Mouse (Mus musculus) CD4-positive helper T cell, adult 2 months (primary cell): Measurements from ENCODE around the gene C1rb.
"Not testable (repeated sequence)": the region's sequence is repeated elsewhere in the genome, so short reads cannot be mapped to it uniquely, and the experiment has no call there.

ENCODE experiments used
- DNase-seq: peaks from one replicate; pipeline ENCODE4 v3.0.0-alpha.2; 2012; ENCODE audit warnings: low read depth, missing footprints, low spot score

C1rb gene

GRCm38 (mm10) chr6:124570026-124570425, at the start of gene C1rb:
C1rb (plus strand) TSS chr6:124570294.
- DNase-seq, result peak; percentile 51

- not testable (repeated sequence) for DNase-seq
Observed at GRCm38 (mm10) chr6:124522082-124522481, 48.0 kb upstream of the C1rb start.

GRCm38 (mm10) chr6:124527881-124528280, 42.2 kb upstream of the C1rb start:
- DNase-seq, result no peak

GRCm38 (mm10) chr6:124531077-124531476, 39.0 kb upstream of the C1rb start:
- DNase-seq, result no peak

- not testable (repeated sequence) for DNase-seq
Observed at GRCm38 (mm10) chr6:124536125-124536829, 33.8 kb upstream of the C1rb start.

DNA sequence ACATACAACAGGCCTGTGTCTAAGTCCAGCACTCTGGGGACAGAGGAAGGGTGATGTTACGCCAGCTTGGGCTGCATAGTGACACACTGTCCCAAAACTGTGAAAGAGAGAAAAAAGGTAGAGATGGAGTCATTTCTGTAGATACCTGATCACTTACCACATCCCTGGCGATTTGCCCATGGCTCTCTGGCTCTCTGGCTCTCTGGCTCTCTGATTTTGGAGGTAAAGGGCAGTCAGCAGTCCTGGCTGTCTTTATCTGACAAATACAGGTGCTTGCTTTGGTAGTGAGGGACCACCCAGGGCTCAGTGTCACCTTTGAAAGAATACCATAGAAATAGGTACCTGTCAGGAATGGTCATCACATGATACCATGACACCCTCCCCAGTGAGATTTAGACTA, 28.9 kb upstream of the C1rb start:
- DNase-seq, result not testable (repeated sequence)

- not testable (repeated sequence) for DNase-seq
Observed at GRCm38 (mm10) chr6:124542284-124542683, 27.8 kb upstream of the C1rb start, which contains the start of gene C1s1. C1s1 (minus strand) TSS chr6:124542359.

GRCm38 (mm10) chr6:124544466-124544865, 25.6 kb upstream of the C1rb start:
- no peak for DNase-seq

DNA sequence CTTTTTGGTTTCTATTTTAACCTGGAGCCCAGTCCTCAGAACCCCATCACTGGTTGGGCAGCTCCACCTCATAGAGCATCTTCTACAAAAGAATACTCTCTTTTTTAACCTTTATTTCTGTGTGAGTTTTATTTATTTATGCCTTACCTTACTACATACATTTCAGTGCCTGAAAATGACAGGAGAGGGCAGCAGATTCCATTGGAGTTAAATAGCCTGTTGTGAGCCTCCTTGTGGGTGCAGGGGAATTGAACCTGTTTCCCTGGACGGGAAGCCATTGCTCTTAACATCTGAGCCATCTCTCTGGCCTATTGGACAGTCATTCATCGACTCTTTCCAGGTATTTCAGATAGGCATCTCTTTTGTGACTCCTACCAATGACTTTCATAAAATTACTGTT, 24.7 kb upstream of the C1rb start:
- no peak for DNase-seq

DNA sequence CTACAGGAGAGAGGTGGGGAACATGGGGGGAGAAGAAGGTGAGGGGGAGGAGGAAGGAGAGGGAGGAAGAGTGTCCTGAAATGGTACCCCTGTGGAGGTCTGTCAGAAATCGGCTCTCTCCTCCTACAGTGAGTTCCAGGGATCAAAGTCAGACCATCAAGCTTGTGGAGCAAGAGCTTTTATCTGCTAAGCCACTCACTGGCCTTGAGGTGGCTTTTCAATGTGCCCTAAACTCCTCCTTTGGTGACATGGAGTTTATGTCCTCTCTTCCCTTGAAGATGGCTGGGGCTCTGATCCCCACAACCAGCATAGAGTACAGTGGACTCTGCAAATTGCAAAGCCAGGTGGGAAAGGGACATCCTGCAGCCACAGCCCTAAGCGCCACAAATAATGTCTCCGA, 22.1 kb upstream of the C1rb start:
- not testable (repeated sequence) for DNase-seq

GRCm38 (mm10) chr6:124549023-124549550, 21.0 kb upstream of the C1rb start:
- no peak for DNase-seq

- DNase-seq, result no peak
Observed at GRCm38 (mm10) chr6:124552766-124553165, 17.3 kb upstream of the C1rb start.

GRCm38 (mm10) chr6:124555956-124556355, 14.1 kb upstream of the C1rb start:
- not testable (repeated sequence) for DNase-seq

- not testable (repeated sequence) for DNase-seq
Observed at GRCm38 (mm10) chr6:124561156-124561555, 8.9 kb upstream of the C1rb start.

DNA sequence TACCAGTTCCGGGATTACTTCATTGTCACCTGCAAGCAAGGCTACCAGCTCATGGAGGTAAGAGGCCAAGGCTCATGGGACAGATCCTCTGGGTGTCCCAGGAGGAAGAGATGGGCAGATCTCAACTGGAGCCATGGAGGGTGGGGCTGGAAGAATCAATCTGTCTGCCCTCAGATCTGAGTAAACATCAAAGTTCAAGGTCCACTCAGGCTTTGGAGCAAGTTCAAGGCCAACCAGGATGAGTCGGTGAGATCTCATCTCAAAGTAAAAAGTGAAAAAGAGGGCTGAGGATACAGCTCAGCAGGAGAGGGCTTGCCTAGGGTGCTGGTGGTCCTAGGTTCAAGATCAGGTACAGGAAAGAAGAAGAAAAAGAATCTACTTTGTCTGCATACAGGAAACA, 8.5 kb upstream of the C1rb start:
- not testable (repeated sequence) for DNase-seq

- DNase-seq, result not testable (repeated sequence)
Observed at GRCm38 (mm10) chr6:124575155-124575678, 5.1 kb downstream of the C1rb start.

DNA sequence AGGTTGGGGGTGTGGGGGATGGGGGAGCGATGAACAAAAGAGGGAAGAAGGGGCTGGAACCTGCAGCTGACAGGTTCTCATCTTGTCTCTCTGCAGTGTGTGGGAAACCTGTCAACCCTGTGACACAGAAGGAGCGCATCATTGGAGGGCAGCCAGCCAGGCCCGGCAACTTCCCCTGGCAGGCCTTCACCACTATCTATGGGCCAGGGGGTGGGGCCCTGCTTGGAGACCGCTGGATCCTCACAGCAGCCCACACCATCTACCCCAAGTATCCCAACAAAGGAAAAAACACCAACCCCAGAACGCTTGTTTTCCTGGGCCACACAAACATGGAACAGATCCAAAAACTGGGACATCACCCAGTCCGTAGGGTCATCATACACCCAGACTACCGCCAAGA, 10.1 kb downstream of the C1rb start:
- not testable (repeated sequence) for DNase-seq

DNA sequence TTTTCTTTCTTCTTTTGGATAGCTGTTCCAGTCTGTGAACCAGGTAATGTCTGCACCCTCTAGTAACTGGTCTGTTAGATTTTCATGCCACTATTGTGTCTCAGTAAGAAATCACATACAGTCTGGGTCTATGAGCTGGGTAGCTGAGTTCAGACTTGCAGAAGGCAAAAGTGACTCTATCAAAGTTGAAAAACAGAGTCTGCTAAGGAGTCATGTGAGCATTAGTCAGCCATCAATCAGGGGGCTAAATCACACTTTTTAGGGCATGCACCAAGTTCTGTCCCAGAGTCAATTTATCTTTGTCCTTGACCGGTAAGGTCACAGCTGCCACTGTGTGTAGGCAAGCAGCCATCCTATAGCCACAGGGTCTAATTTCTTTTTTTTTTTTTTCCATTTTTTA, 12.1 kb downstream of the C1rb start:
- no peak for DNase-seq

- no peak for DNase-seq
Observed at GRCm38 (mm10) chr6:124584935-124585334, 14.8 kb downstream of the C1rb start.

DNA sequence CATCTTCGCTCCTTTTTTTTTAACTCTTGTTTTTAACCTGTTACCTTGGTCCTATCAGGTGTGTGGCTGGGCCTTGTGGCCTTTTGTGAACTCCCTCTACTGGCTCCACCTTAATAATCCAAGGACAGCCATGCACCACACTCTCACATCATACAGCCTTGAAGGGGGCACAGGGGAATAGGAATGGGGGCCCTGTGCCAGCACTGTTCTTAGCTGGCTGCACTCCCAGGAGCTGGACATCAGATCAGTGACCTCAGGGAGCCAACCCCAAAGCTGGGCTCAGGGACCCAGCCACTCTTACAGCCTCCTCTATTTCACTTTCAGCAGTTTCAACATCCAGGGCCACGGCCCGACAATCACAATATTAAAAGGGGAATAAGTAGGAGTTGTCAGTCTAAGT, 15.7 kb downstream of the C1rb start:
- no peak for DNase-seq

DNA sequence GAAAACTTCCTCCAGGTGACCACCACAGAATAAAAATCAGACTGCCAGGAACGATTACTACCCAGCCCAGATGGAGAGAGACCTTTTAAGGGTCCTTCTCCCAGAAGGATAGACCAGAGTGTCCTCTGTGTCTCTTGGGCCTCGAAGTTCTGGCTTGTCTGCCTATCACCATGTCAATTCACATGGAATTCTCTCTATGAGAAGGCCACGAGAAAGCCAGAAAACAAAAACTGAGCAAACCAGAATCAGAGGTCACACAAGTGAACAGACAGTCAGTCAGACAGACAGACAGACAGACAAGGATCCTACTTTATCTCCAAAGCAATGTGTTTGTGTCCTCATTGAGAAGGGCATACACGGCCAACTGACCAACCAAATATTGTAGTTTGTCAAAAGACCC, 16.2 kb downstream of the C1rb start:
- DNase-seq, result no peak

DNA sequence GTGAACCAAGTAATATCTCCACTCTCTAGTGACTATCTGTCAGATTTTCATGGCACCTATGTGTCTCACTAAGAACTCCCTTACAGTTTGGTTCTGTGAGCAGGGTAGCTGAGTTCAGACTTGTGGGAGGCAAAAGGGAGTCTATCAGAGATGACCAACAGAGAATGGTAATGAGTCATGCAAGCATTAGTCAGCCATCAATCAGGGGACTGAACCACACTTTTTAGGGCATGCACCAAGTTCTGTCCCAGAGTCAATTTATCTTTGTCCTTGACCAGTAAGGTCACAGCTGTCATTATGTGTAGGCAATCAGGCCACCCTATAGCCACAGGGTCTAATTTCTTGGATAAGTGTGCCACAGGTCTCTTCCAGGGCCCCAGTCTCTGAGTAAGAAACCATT, 18.7 kb downstream of the C1rb start:
- no peak for DNase-seq

GRCm38 (mm10) chr6:124592186-124592700, 22.1 kb downstream of the C1rb start:
- DNase-seq, result no peak
